Mouse (Mus musculus): ENCODE data around the gene Spn.
"Not testable (repeated sequence)": the region's sequence is repeated elsewhere in the genome, so short reads cannot be mapped to it uniquely, and the experiment has no call there.

Spn gene

DNA sequence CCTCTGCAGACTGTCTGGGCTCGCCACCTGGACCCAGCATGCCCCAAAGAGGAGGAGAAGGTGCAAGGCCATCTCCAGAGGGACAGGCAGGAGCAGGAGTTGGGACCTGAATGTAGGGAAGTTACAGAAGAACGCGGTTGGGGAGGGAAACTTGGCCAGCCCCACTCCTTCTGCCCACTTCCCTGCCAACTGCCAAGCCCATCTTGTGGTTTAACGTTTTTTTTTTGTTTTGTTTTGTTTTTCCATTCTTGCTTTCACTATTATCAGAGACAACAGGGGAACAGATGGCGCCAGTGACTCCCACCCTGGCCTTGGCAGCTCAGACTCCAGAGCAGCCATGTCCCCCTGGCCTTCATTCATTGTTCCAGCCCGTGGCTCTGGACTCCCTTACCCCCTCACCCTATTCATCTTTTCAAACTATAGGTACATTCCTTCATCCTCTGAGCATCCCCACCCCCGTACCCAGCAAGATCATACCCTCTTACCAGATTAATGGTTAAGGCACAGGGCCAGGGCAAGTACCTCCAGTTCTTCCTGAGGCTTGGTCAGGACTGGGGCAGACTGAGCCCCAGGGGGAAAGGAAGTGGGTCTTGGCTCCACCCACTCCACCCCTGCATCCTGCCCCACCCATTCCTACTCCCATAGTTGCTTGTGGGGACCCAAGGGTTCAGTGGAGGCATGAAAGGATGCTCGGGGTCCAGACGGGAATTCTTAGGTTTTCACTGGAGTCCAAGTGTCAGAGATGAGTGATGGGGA lies at the start of gene Spn:
Gene Spn (minus strand): TSS at position 562 of the 756 bp plus-strand sequence.
- DNase-seq (ENCODE audit: low spot score in 2 of 2) = no peak

GRCm38 (mm10) chr7:127187351-127187750 lies 49.7 kb upstream of the Spn start:
- DNase-seq (ENCODE audit: low spot score in 2 of 2) = no peak

GRCm38 (mm10) chr7:127185601-127186000 lies 48.0 kb upstream of the Spn start:
- DNase-seq (ENCODE audit: low spot score in 2 of 2) = no peak

GRCm38 (mm10) chr7:127184720-127185119 lies 47.1 kb upstream of the Spn start:
- DNase-seq (ENCODE audit: low spot score in 2 of 2) = no peak

DNA sequence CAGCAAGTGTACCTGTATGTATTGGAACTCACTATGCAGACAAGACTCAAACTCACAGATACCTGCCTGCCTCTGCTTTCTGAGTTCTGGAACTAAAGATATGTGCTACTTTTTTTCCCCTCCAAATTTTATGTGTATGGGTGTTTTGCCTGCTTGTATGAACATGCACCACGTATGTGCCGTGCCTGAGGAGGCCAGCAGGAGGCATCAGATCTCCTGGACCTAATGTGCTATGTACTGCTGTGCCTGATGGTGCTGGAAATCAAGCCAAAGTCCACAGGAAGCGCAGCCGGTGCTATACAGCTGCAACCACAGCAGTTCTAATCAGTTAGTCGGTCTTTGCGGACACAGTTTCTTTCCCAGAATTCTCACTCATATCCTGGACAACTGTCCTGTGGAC lies 46.2 kb upstream of the Spn start:
- DNase-seq (ENCODE audit: low spot score in 2 of 2) = no peak

DNA sequence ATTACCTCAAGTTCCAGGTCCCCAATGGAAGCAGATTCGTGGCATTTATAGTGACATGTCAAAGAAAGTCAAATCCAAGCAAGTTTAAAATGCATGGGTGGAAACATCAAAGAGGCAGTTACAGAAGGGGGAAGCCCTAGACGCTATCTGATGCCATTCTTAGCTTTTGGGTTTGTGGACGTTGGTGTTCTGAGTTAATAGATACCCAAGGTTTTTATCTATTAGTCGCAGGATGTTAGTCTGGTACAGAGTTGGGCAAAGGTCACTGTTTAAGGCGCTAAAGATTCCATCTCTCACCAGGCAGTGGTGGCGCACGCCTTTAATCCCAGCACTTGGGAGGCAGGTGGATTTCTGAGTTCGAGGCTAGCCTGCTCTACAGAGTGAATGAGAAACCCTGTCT lies 45.7 kb upstream of the Spn start:
- DNase-seq (ENCODE audit: low spot score in 2 of 2) = no peak

GRCm38 (mm10) chr7:127181724-127182123 lies 44.1 kb upstream of the Spn start:
- not testable (repeated sequence) for DNase-seq (ENCODE audit: low spot score in 2 of 2)

- DNase-seq (ENCODE audit: low spot score in 2 of 2) = no peak
These were observed 43.2 kb upstream of the Spn start for GRCm38 (mm10) chr7:127180783-127181182.

DNA sequence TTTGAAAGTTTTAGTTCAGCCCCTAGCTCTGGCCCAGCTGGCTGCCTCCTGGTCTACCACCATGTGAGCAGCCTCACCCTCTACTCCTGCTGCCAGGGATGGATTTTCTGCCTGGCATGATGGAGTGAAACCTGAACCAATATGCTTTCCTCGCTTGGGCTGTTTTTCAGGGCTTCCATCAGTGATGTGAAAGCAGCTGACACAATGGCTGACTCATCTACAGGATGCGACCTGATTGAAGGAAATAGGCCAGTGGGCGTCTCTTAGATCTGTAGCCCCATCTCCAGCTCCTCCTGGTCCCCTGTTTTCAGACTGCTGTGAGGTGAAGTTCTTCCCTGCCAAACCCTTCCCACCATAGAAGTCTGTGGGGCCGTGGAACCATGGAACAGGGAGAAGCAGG lies 39.3 kb upstream of the Spn start:
- DNase-seq (ENCODE audit: low spot score in 2 of 2) = no peak

DNA sequence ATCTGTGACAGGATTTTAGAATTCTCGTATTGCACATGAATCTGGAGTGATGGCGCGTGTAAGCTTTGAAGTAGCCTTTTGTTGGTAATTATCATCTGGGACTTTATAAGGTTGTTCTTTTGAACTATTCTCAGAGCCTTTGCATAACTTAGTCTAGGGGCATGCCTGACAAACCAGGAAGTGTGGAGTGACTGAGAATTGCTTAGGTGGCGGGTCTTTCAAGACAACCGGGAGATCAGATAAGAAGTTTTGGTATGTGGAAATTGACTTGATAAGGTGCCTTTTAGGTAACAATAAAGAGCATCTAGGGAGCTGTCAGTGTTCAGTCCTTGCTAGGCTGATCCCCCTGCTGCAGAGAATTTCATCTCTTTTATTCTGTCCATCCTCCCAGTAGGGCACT lies 28.9 kb upstream of the Spn start:
- DNase-seq (ENCODE audit: low spot score in 2 of 2) = no peak

GRCm38 (mm10) chr7:127165607-127166493 lies 28.2 kb upstream of the Spn start:
- no peak for DNase-seq (ENCODE audit: low spot score in 2 of 2)

DNA sequence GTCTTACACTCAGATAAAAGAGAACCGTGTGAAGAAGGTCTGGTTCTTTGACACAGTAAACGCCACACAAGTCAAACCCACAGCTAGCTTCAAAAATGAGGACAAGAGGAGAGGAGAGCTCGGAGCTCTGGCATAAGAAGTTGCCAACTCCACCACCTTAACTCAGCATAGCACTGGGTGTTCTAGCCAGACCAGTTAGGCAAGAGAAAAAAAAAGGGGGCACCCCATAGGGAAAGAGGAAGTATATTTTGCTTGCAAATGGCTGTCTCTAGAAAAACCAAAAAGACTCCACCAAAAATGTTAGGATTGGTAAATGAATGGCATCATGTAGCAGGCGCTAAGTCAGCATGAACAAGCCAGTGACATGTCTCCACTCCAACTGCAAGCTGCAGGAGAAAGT lies 26.4 kb upstream of the Spn start:
- no peak for DNase-seq (ENCODE audit: low spot score in 2 of 2)

DNA sequence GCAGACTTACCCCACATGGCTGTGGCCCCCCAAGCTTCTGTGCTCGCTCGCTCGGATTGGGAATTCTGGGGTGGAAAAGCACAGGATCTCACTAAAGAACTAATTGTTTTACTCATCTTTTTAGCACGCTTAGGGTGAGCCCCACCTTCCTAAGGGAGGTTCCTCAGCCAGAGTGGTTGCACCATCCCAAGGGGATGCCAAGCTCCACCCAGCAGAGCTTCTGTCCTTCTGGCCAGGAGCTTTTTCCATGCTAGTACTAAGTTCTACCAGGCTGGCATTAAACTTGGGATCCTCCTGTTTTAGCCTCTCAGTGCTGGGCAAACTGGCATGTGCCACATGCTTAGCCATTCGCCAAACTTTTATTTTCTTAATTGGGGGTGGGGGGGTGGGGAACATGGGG lies 24.9 kb upstream of the Spn start:
- no peak for DNase-seq (ENCODE audit: low spot score in 2 of 2)

GRCm38 (mm10) chr7:127157548-127157947 lies 19.9 kb upstream of the Spn start:
- DNase-seq (ENCODE audit: low spot score in 2 of 2) = peak; percentile 22 to 32

DNA sequence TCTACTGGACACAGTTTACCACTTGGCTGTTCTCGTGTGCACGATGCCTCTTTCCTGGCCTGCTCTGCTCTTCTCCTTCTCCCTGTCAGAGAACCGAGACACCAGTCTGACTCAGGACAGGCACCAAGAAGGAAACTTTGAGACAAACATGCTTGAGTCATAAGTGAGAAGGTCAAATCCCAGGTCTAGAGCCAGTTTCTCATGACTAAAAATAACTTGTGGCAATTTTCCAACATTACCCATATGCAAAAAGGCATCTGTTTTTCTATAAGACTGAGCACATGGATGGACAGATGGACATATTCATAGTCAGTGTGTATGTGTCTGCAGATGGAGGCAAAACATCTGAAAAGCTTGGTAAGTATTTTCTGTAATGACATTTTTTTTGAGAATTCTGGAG lies 15.9 kb upstream of the Spn start:
- no peak for DNase-seq (ENCODE audit: low spot score in 2 of 2)

DNA sequence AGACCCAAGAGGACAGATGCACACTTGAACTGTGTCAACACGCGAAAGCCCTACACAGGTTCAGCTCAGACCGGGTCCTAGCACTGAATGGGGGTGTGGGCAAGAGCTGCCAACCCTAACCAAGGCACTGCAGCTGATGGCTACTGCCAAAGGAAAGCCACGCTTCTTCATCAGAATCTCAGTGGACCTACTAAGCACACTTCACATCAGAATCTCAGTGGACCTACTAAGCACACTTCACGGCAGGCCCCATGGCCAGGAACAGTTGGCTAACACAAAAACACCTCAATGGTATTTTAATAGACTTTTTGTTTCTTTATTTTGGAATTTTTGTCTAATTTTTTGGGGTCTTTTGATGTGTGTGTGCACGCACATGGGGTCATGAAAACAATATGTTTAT lies 14.8 kb upstream of the Spn start:
- no peak for DNase-seq (ENCODE audit: low spot score in 2 of 2)

- no peak for DNase-seq (ENCODE audit: low spot score in 2 of 2)
These were observed 10.3 kb upstream of the Spn start for GRCm38 (mm10) chr7:127147901-127148300.

- no peak for DNase-seq (ENCODE audit: low spot score in 2 of 2)
These were observed 8.6 kb upstream of the Spn start for GRCm38 (mm10) chr7:127146267-127146603.

- no peak for DNase-seq (ENCODE audit: low spot score in 2 of 2)
These were observed 8.0 kb upstream of the Spn start for GRCm38 (mm10) chr7:127145387-127146266.

GRCm38 (mm10) chr7:127144412-127144811 lies 6.8 kb upstream of the Spn start:
- DNase-seq (ENCODE audit: low spot score in 2 of 2) = no peak

DNA sequence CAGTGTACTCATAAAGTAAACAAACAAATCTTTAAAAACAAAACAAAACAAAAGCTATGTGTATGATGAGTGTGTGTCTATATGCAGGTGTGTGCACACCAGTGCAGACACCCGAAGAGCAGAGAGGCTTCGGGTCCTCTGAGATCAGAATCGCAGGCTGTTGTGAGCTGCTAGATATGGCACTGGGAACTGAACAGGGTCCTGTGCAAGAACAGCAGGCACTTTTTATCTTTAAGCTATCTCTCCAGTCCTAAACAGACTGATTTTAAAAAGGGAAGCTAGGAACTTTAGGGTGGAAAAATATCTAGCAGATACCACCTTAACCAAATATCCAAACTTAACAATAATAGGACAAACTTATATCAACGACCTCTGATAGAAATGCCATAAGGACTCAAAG lies 5.0 kb upstream of the Spn start:
- no peak for DNase-seq (ENCODE audit: low spot score in 2 of 2)

DNA sequence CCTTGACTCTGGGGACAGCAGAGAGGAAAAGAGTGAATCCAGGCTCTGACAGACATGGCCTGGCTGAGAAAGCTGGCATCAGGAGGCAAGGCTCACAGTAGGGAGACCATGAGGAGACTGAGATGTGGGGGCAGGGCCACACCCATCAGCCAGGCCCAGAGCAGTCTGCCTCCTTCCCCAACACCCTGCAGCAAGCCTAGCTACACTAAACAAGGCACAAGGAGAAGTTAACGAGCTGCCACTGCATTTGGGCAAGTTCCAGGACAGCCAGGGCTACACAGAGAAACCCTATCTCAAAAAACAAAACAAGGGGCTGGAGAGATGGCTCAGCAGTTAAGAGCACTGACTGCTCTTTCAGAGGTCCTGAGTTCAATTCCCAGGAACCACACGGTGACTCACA lies 4.6 kb upstream of the Spn start:
- DNase-seq (ENCODE audit: low spot score in 2 of 2) = no peak

All from heart, adult 9 months (tissue).